Mouse (Mus musculus): ENCODE measurements around the gene Trim39.

- TF ChIP-seq CTCF (IDR thresholded peaks at IDR 0.05; ENCODE audit: control insufficient read depth, insufficient read depth, insufficient read length) (no peak), CEBPB (IDR thresholded peaks at IDR 0.05; ENCODE audit: low read depth) (no peak), MAX (IDR thresholded peaks at IDR 0.05) (no peak), USF1 (IDR thresholded peaks at IDR 0.05; ENCODE audit: low read depth) (no peak), MYOG (IDR thresholded peaks at IDR 0.05; ENCODE audit: control insufficient read depth, extremely low read depth, insufficient read length) (no peak)
Observed at GRCm38 (mm10) chr17:36315041-36315688, 43.1 kb upstream of the Trim39 start.

Measured in C2C12 (cell line).